ENCODE assay signal across 29 mouse cellular contexts in genomic region chr12:7764795-7765697, GRCm38 (mm10).
A peak's percentile ranks its signal among the peaks of the same experiment; 100 is the strongest.
DNase-seq lines count a peak whose midpoint lies in the region; ATAC-seq and TF ChIP-seq lines count a peak whose summit lies in the region.
"Had no signal": no experiment of that assay in that cellular context is flagged by ENCODE, and none has a peak within 500 bp of the region (broad histone marks: within the 10 kb centered on the region; RNA-seq: fewer than 3 reads in every experiment).

No protein-coding gene starts in this region.

- TF ChIP-seq CTCF in midbrain, postnatal 0 days (IDR thresholded peaks at IDR 0.05), result no peak

- peaks cover 9% of the 10 kb centered on the region; the same call in 1 of the 2 replicates for H3K4me1 ChIP-seq in midbrain, embryonic 10.5 days
- no peaks in the 10 kb centered on the region for H3K4me1 ChIP-seq in midbrain, embryonic 16.5 days (ENCODE audit: control insufficient read depth, insufficient read depth, low read length)
- H3K4me1 ChIP-seq in midbrain, embryonic 13.5 days (replicated peaks), result 0 out of 2 replicates have a peak, but pooled peaks cover 2% of the 10 kb centered on the region
- H3K4me1 ChIP-seq in midbrain, postnatal 0 days (ENCODE audit: insufficient read depth, low read length), result no peaks in the 10 kb centered on the region
- H3K4me1 ChIP-seq in limb, embryonic 14.5 days (ENCODE audit: control insufficient read depth, insufficient read depth, low read length), result 0 out of 2 replicates have a peak, but pooled peaks cover 5% of the 10 kb centered on the region
- no peaks in the 10 kb centered on the region for H3K4me1 ChIP-seq in forebrain, embryonic 14.5 days (ENCODE audit: control insufficient read depth, insufficient read depth, low read length)
- H3K4me1 ChIP-seq: embryonic facial prominence, embryonic 10.5 days; embryonic facial prominence, embryonic 13.5 days; forebrain, embryonic 12.5 days; hindbrain, embryonic 13.5 days had no signal

- no peak overlapping the region for H3K4me2 ChIP-seq in midbrain, embryonic 16.5 days (ENCODE audit: low read length)
- no peak overlapping the region for H3K4me2 ChIP-seq in midbrain, embryonic 13.5 days (replicated peaks)
- H3K4me2 ChIP-seq in midbrain, postnatal 0 days (ENCODE audit: low read depth, low read length, poor library complexity, severe bottlenecking), result no peak overlapping the region
- no peak overlapping the region for H3K4me2 ChIP-seq in limb, embryonic 14.5 days (replicated peaks; ENCODE audit: low read depth, low read length, severe bottlenecking)
- H3K4me2 ChIP-seq in forebrain, embryonic 14.5 days (ENCODE audit: low read length), result no peak overlapping the region
- H3K4me2 ChIP-seq: embryonic facial prominence, embryonic 13.5 days; forebrain, embryonic 12.5 days; heart, embryonic 12.5 days; heart, embryonic 15.5 days; hindbrain, embryonic 13.5 days had no signal

- 84% methylated on average over 11 of the region's 11 CpGs for WGBS in midbrain, embryonic 10.5 days
- 57% methylated on average over 11 of the region's 11 CpGs for WGBS in midbrain, embryonic 16.5 days
- 57% methylated on average over 11 of the region's 11 CpGs for WGBS in midbrain, embryonic 13.5 days
- WGBS in midbrain, postnatal 0 days, result 52% methylated on average over 11 of the region's 11 CpGs
- 37% methylated on average over 11 of the region's 11 CpGs for WGBS in limb, embryonic 14.5 days
- WGBS in forebrain, embryonic 14.5 days, result 80% methylated on average over 11 of the region's 11 CpGs

- H3K27ac ChIP-seq in midbrain, embryonic 10.5 days (replicated peaks), result peak overlapping the region; percentile 17; the same call in 1 of the 2 replicates
- H3K27ac ChIP-seq in midbrain, embryonic 16.5 days (ENCODE audit: low read length), result no peak overlapping the region
- no peak overlapping the region for H3K27ac ChIP-seq in midbrain, embryonic 13.5 days
- no peak overlapping the region for H3K27ac ChIP-seq in midbrain, postnatal 0 days (ENCODE audit: low read depth, low read length)
- H3K27ac ChIP-seq in limb, embryonic 14.5 days (replicated peaks; ENCODE audit: low read depth, low read length), result no peak overlapping the region
- no peak overlapping the region for H3K27ac ChIP-seq in forebrain, embryonic 14.5 days (ENCODE audit: low read depth, low read length)
- H3K27ac ChIP-seq: embryonic facial prominence, embryonic 10.5 days; embryonic facial prominence, embryonic 13.5 days; forebrain, embryonic 12.5 days; heart, embryonic 15.5 days; hindbrain, embryonic 10.5 days; hindbrain, embryonic 13.5 days had no signal

- H3K36me3 ChIP-seq in midbrain, embryonic 10.5 days, result no peaks in the 10 kb centered on the region
- no peaks in the 10 kb centered on the region for H3K36me3 ChIP-seq in midbrain, embryonic 16.5 days (ENCODE audit: control insufficient read depth, insufficient read depth, low read length)
- H3K36me3 ChIP-seq in midbrain, embryonic 13.5 days, result no peaks in the 10 kb centered on the region
- no peaks in the 10 kb centered on the region for H3K36me3 ChIP-seq in midbrain, postnatal 0 days (ENCODE audit: insufficient read depth, low read length)
- H3K36me3 ChIP-seq in limb, embryonic 14.5 days (ENCODE audit: control insufficient read depth, insufficient read depth, low read length), result no peaks in the 10 kb centered on the region
- no peaks in the 10 kb centered on the region for H3K36me3 ChIP-seq in forebrain, embryonic 14.5 days (ENCODE audit: control insufficient read depth, insufficient read depth, low read length)
- H3K36me3 ChIP-seq: embryonic facial prominence, embryonic 10.5 days; embryonic facial prominence, embryonic 13.5 days; forebrain, embryonic 12.5 days; heart, embryonic 12.5 days; heart, embryonic 15.5 days; hindbrain, embryonic 10.5 days; hindbrain, embryonic 13.5 days had no signal

- H3K9me3 ChIP-seq in midbrain, embryonic 10.5 days (replicated peaks), result no peaks in the 10 kb centered on the region
- no peaks in the 10 kb centered on the region for H3K9me3 ChIP-seq in midbrain, embryonic 16.5 days (replicated peaks; ENCODE audit: control insufficient read depth, low read length, poor library complexity, severe bottlenecking)
- no peaks in the 10 kb centered on the region for H3K9me3 ChIP-seq in midbrain, embryonic 13.5 days
- no peaks in the 10 kb centered on the region for H3K9me3 ChIP-seq in midbrain, postnatal 0 days (ENCODE audit: low read length)
- H3K9me3 ChIP-seq in limb, embryonic 14.5 days (ENCODE audit: control insufficient read depth, low read length), result no peaks in the 10 kb centered on the region
- H3K9me3 ChIP-seq in forebrain, embryonic 14.5 days (replicated peaks; ENCODE audit: control insufficient read depth, low read length), result no peaks in the 10 kb centered on the region
- H3K9me3 ChIP-seq: embryonic facial prominence, embryonic 10.5 days; embryonic facial prominence, embryonic 13.5 days; forebrain, embryonic 12.5 days; heart, embryonic 12.5 days; heart, embryonic 15.5 days; hindbrain, embryonic 10.5 days; hindbrain, embryonic 13.5 days had no signal

- no peak for TF ChIP-seq POLR2A in limb, embryonic 14.5 days (IDR thresholded peaks at IDR 0.05; ENCODE audit: borderline replicate concordance, extremely low read depth, insufficient read depth, insufficient read length)

- H3K4me3 ChIP-seq in midbrain, embryonic 10.5 days, result no peak overlapping the region
- no peak overlapping the region for H3K4me3 ChIP-seq in midbrain, embryonic 16.5 days (ENCODE audit: low read depth, low read length)
- no peak overlapping the region for H3K4me3 ChIP-seq in midbrain, embryonic 13.5 days (replicated peaks)
- H3K4me3 ChIP-seq in midbrain, postnatal 0 days (ENCODE audit: low read depth, low read length), result no peak overlapping the region
- H3K4me3 ChIP-seq in limb, embryonic 14.5 days (replicated peaks; ENCODE audit: low read length), result no peak overlapping the region
- no peak overlapping the region for H3K4me3 ChIP-seq in forebrain, embryonic 14.5 days (ENCODE audit: low read depth, low read length)
- H3K4me3 ChIP-seq: embryonic facial prominence, embryonic 10.5 days; embryonic facial prominence, embryonic 13.5 days; erythroblast, embryonic 14.5 days; forebrain, embryonic 12.5 days; heart, embryonic 12.5 days; heart, embryonic 15.5 days; hindbrain, embryonic 10.5 days; hindbrain, embryonic 13.5 days had no signal

- no peak; the same call in 1 of the 2 replicates for ATAC-seq in midbrain, embryonic 16.5 days
- peak; percentile 50; the same call in 1 of the 2 replicates for ATAC-seq in midbrain, embryonic 13.5 days
- no peak for ATAC-seq in midbrain, postnatal 0 days (ENCODE audit: low FRiP score)
- ATAC-seq in limb, embryonic 14.5 days (ENCODE audit: low FRiP score, low read depth), result peak; percentile 78
- ATAC-seq in forebrain, embryonic 14.5 days, result no peak
- ATAC-seq: activated CD4-positive, CD25-positive, alpha-beta regulatory T cell, adult 4 months; CD4-positive, CD25-positive, alpha-beta regulatory T cell, adult 4 months; forebrain, embryonic 16.5 days; hindbrain, embryonic 16.5 days had no signal

- H3K9ac ChIP-seq in midbrain, embryonic 16.5 days (ENCODE audit: low read depth, low read length), result no peak overlapping the region
- H3K9ac ChIP-seq in midbrain, embryonic 13.5 days (replicated peaks), result no peak overlapping the region
- no peak overlapping the region for H3K9ac ChIP-seq in midbrain, postnatal 0 days (replicated peaks; ENCODE audit: low read length, poor library complexity, severe bottlenecking)
- no peak overlapping the region for H3K9ac ChIP-seq in limb, embryonic 14.5 days (ENCODE audit: low read depth, low read length, severe bottlenecking)
- H3K9ac ChIP-seq in forebrain, embryonic 14.5 days (ENCODE audit: low read length), result no peak overlapping the region
- H3K9ac ChIP-seq: embryonic facial prominence, embryonic 13.5 days; forebrain, embryonic 12.5 days; heart, embryonic 12.5 days; heart, embryonic 15.5 days; hindbrain, embryonic 13.5 days had no signal

- no peak for DNase-seq in midbrain, embryonic 10.5 days (ENCODE audit: low spot score)
- DNase-seq in midbrain, postnatal 0 days (ENCODE audit: low spot score), result no peak
- DNase-seq in limb, embryonic 14.5 days (ENCODE audit: low spot score), result peak; percentile 52
- DNase-seq in forebrain, embryonic 14.5 days (ENCODE audit: low spot score), result no peak
- DNase-seq: adrenal gland, adult 8-10 months; adrenal gland, postnatal 25 days; cerebellum, adult 11-12 months; cerebellum, adult 8-10 months; cerebellum, postnatal 10 days; cerebellum, postnatal 36 days; embryo, embryonic 11 days; gastrocnemius, postnatal 10 days; gastrocnemius, postnatal 36 days; heart, postnatal 10 days; heart, postnatal 36 days had no signal

- no peaks in the 10 kb centered on the region for H3K27me3 ChIP-seq in midbrain, embryonic 10.5 days (ENCODE audit: low read depth, poor library complexity, severe bottlenecking)
- H3K27me3 ChIP-seq in midbrain, embryonic 16.5 days (ENCODE audit: control insufficient read depth, insufficient read depth, low read depth, low read length), result no peaks in the 10 kb centered on the region
- no peaks in the 10 kb centered on the region for H3K27me3 ChIP-seq in midbrain, embryonic 13.5 days
- H3K27me3 ChIP-seq in midbrain, postnatal 0 days (ENCODE audit: insufficient read depth, low read length), result no peaks in the 10 kb centered on the region
- no peaks in the 10 kb centered on the region for H3K27me3 ChIP-seq in limb, embryonic 14.5 days (ENCODE audit: control insufficient read depth, insufficient read depth, low read length)
- no peaks in the 10 kb centered on the region for H3K27me3 ChIP-seq in forebrain, embryonic 14.5 days (replicated peaks; ENCODE audit: control insufficient read depth, insufficient read depth, low read length)
- H3K27me3 ChIP-seq: embryonic facial prominence, embryonic 13.5 days; forebrain, embryonic 12.5 days; heart, embryonic 12.5 days; heart, embryonic 15.5 days; hindbrain, embryonic 13.5 days had no signal

Comparison
In these comparisons a context has a peak if more than half of its experiments do, and no peak if none do; other contexts are left out.
1. ATAC-seq: peak in midbrain, embryonic 13.5 days (single experiment) and limb, embryonic 14.5 days (single experiment); none in midbrain, embryonic 16.5 days (single experiment), midbrain, postnatal 0 days (single experiment) and forebrain, embryonic 14.5 days (single experiment).